16 mouse cellular contexts compared by ENCODE assay signal in genomic region chrX:144265934-144266333, GRCm38 (mm10).
"Had no signal": no experiment of that assay in that cellular context is flagged by ENCODE, and none has a peak within 500 bp of the region (broad histone marks: within the 10 kb centered on the region; RNA-seq: fewer than 3 reads in every experiment).

No protein-coding gene starts in this region.

- DNase-seq: cerebellum, adult 9-10 months; cerebellum, adult 9-11 months; cerebellum, postnatal 10 days; cerebellum, postnatal 14 days; cerebellum, postnatal 25 days; cerebellum, postnatal 36 days; embryo, embryonic 11 days; forebrain, postnatal 0 days; gastrocnemius, adult 2 months; gastrocnemius, postnatal 10 days; gastrocnemius, postnatal 14 days; gastrocnemius, postnatal 25 days; gastrocnemius, postnatal 36 days; heart, adult 11 months; heart, adult 18-20 months; heart, adult 2 months had no signal
